Mouse (Mus musculus) CH12.LX (cell line): ENCODE measurements around the gene Cd247. TPM values are rescaled to one million over a fixed set of nuclear protein-coding genes. Genes with fewer than 3 reads are reported as not detected.

Experiments used
- DNase-seq: peaks from one replicate; pipeline ENCODE4 v3.0.0-alpha.2; 2013; ENCODE audit errors: extremely low read depth
- H3K27ac ChIP-seq: 2 replicates; pipeline ENCODE4 v1.5.1; 2012; ENCODE audit warnings: low read depth, mild to moderate bottlenecking, control low read depth, moderate library complexity; ENCODE audit not compliant: insufficient read depth
- H3K27me3 ChIP-seq: replicated peaks from 2 replicates; pipeline ENCODE3; 2012; ENCODE audit warnings: inconsistent platforms
- H3K36me3 ChIP-seq, 2 experiments: replicated peaks in 1 of 2; 2 replicates each; pipeline versions ENCODE3 to v1.6.1; 2012; ENCODE audit warnings: inconsistent platforms in 1 of 2, low read length in 1 of 2, mild to moderate bottlenecking in 1 of 2, mixed read lengths in 1 of 2, moderate library complexity in 1 of 2; ENCODE audit not compliant: control insufficient read depth in 1 of 2, insufficient read depth in 1 of 2
- H3K4me1 ChIP-seq, 2 experiments: 2 replicates each; pipeline ENCODE4 v1.6.1; 2012; ENCODE audit warnings: inconsistent platforms in 1 of 2, moderate library complexity in 1 of 2; ENCODE audit not compliant: insufficient read depth in 2 of 2, control insufficient read depth in 1 of 2
- H3K4me2 ChIP-seq: 2 replicates; pipeline ENCODE4 v1.6.1; 2012; ENCODE audit warnings: low read depth, mild to moderate bottlenecking, control low read depth; ENCODE audit not compliant: poor library complexity, insufficient read depth, severe bottlenecking
- H3K4me3 ChIP-seq, 3 experiments: fragments of 150-350 bp in 1 of 3; sonication (generic) in 1 of 3; replicated peaks in 1 of 3; 2 replicates each; pipeline versions ENCODE3 to v1.5.1; 2011 to 2012; ENCODE audit warnings: low read depth in 2 of 3, low read length in 2 of 3, mild to moderate bottlenecking in 2 of 3, moderate library complexity in 2 of 3, control low read depth in 1 of 3, improper control_type of control experiment in 1 of 3, inconsistent platforms in 1 of 3, mixed read lengths in 1 of 3; ENCODE audit not compliant: poor library complexity in 1 of 3
- H3K79me2 ChIP-seq: replicated peaks from 2 replicates; pipeline ENCODE4 v1.6.1; 2012; ENCODE audit warnings: mild to moderate bottlenecking, moderate library complexity; ENCODE audit not compliant: control insufficient read depth, poor library complexity, insufficient read depth, severe bottlenecking; ENCODE audit errors: extremely low read depth
- H3K9ac ChIP-seq: 2 replicates; pipeline ENCODE4 v1.6.1; 2012; ENCODE audit warnings: low read depth, mild to moderate bottlenecking, control low read depth, moderate library complexity; ENCODE audit not compliant: insufficient read depth
- H3K9me3 ChIP-seq: replicated peaks from 2 replicates; pipeline ENCODE3; 2012; ENCODE audit warnings: low read length, inconsistent platforms, mixed read lengths
- BHLHE40 ChIP-seq: IDR thresholded peaks from 2 replicates; pipeline ENCODE4 v1.6.1; 2011; ENCODE audit warnings: mild to moderate bottlenecking, low read depth, low read length, improper control_type of control experiment
- CHD1 ChIP-seq: IDR thresholded peaks from 2 replicates; pipeline ENCODE4 v1.6.1; 2012; ENCODE audit warnings: low read depth, low read length, improper control_type of control experiment, inconsistent platforms
- CHD2 ChIP-seq: IDR thresholded peaks from 2 replicates; pipeline ENCODE4 v1.6.1; 2011; ENCODE audit warnings: low read length, improper control_type of control experiment
- CTCF ChIP-seq, 2 experiments: IDR thresholded peaks in 1 of 2; conservative IDR thresholded peaks in 1 of 2; 2 replicates each; pipeline ENCODE4 v1.5.1; 2011 to 2012; ENCODE audit warnings: low read depth in 2 of 2, low read length in 2 of 2, improper control_type of control experiment in 1 of 2, inconsistent platforms in 1 of 2, mild to moderate bottlenecking in 1 of 2, moderate library complexity in 1 of 2
- ELF1 ChIP-seq: IDR thresholded peaks from 2 replicates; pipeline ENCODE4 v1.6.1; 2014; ENCODE audit warnings: low read depth, mild to moderate bottlenecking, inconsistent platforms, low read length, improper control_type of control experiment
- EP300 ChIP-seq: IDR thresholded peaks from 2 replicates; pipeline ENCODE4 v1.6.1; 2011; ENCODE audit warnings: low read length, improper control_type of control experiment
- GABPA ChIP-seq: IDR thresholded peaks from 2 replicates; pipeline ENCODE4 v1.6.1; 2012; ENCODE audit warnings: low read depth, low read length, improper control_type of control experiment, inconsistent platforms; ENCODE audit not compliant: insufficient replicate concordance
- HCFC1 ChIP-seq: IDR thresholded peaks from 2 replicates; pipeline ENCODE4 v1.6.1; 2012; ENCODE audit warnings: low read depth, mild to moderate bottlenecking, inconsistent platforms, low read length, improper control_type of control experiment
- JUND ChIP-seq: conservative IDR thresholded peaks from 2 replicates; pipeline ENCODE4 v1.6.1; 2011; ENCODE audit warnings: low read depth, low read length, improper control_type of control experiment
- MEF2A ChIP-seq: IDR thresholded peaks from 2 replicates; pipeline ENCODE4 v1.6.1; 2014; ENCODE audit warnings: low read depth, mild to moderate bottlenecking, inconsistent platforms, low read length, improper control_type of control experiment, borderline replicate concordance
- NELFE ChIP-seq: IDR thresholded peaks from 2 replicates; pipeline ENCODE4 v1.6.1; 2011; ENCODE audit warnings: low read depth, low read length, improper control_type of control experiment
- PAX5 ChIP-seq: IDR thresholded peaks from 2 replicates; pipeline ENCODE4 v1.6.1; 2012; ENCODE audit warnings: low read length, inconsistent platforms, mixed read lengths
- POLR2A ChIP-seq: IDR thresholded peaks from 2 replicates; pipeline ENCODE4 v1.6.1; 2011; ENCODE audit warnings: low read depth, mild to moderate bottlenecking, improper control_type of control experiment, low read length
- POLR2AphosphoS2 ChIP-seq: IDR thresholded peaks from 2 replicates; pipeline ENCODE4 v1.6.1; 2011; ENCODE audit warnings: low read depth, low read length, improper control_type of control experiment
- TBP ChIP-seq: conservative IDR thresholded peaks from 2 replicates; pipeline ENCODE4 v1.6.1; 2011; ENCODE audit warnings: low read depth, low read length, improper control_type of control experiment
- TCF12 ChIP-seq: IDR thresholded peaks from 2 replicates; pipeline ENCODE4 v1.6.1; 2014; ENCODE audit warnings: low read depth, mild to moderate bottlenecking, inconsistent platforms, low read length, improper control_type of control experiment
- UBTF ChIP-seq: IDR thresholded peaks from 2 replicates; pipeline ENCODE4 v1.6.1; 2012; ENCODE audit warnings: low read depth, mild to moderate bottlenecking, inconsistent platforms, low read length, improper control_type of control experiment, moderate library complexity
- USF2 ChIP-seq: conservative IDR thresholded peaks from 2 replicates; pipeline ENCODE4 v1.6.1; 2011; ENCODE audit warnings: low read depth, low read length, improper control_type of control experiment
- ZC3H11A ChIP-seq: IDR thresholded peaks from 2 replicates; pipeline ENCODE4 v1.6.1; 2012; ENCODE audit warnings: low read depth, mild to moderate bottlenecking, inconsistent platforms, low read length, improper control_type of control experiment
- ZKSCAN1 ChIP-seq: IDR thresholded peaks from 2 replicates; pipeline ENCODE4 v1.6.1; 2012; ENCODE audit warnings: low read depth, inconsistent platforms, low read length, improper control_type of control experiment, borderline replicate concordance
- ZMIZ1 ChIP-seq: IDR thresholded peaks from 2 replicates; pipeline ENCODE4 v1.6.1; 2012; ENCODE audit warnings: low read depth, mild to moderate bottlenecking, inconsistent platforms, low read length, improper control_type of control experiment
- ZNF384 ChIP-seq: IDR thresholded peaks from 2 replicates; pipeline ENCODE4 v1.6.1; 2012; ENCODE audit warnings: low read depth, low read length, improper control_type of control experiment, inconsistent platforms
- dilution Hi-C: fragments of 300-500 bp; cut with MboI; formaldehyde crosslinking; loops from 2 replicates; pipeline ENCODE4 v1.14.3; 2020; ENCODE audit warnings: low sequenced_read_pairs; ENCODE audit not compliant: extremely low pct_unique_long_range_greater_than_20kb, extremely low pct_ligation_motif_present
- in situ Hi-C: fragments of 300-500 bp; cut with MboI; formaldehyde crosslinking; loops from 3 replicates; pipeline ENCODE4 v1.14.3; 2019; ENCODE audit warnings: low sequenced_read_pairs, low pct_ligation_motif_present, low pct_unique_long_range_greater_than_20kb, mixed read lengths
- polyA plus RNA-seq: library from polyadenylated mRNA; unstranded; fragments of >175 nt; gene quantifications from 2 replicates; pipeline ENCODE4 v1.2.1, GENCODE M21; 2012; ENCODE audit warnings: low read depth; ENCODE audit not compliant: insufficient read length
- total RNA-seq, 2 experiments: library from RNA; depleted of rRNA; stranded (reverse); fragments of 300-350 nt in 1 of 2; fragments of >200 nt in 1 of 2; gene quantifications; 2 replicates each; pipeline ENCODE4 v1.2.3; 2012 to 2014

Gene Cd247
- total and polyA plus RNA-seq, 3 experiments = 1.3 to 2.0 TPM; not detected in 1

GRCm38 (mm10) chr1:165833910-165834632 lies 45.6 kb downstream of the Cd247 start:
- H3K79me2 ChIP-seq = no peaks in the 10 kb centered on the region
- no peak for DNase-seq
- no peaks in the 10 kb centered on the region for H3K36me3 ChIP-seq
- TF ChIP-seq ZC3H11A (no peak), ELF1 (no peak)
- TF ChIP-seq, all 38 proteins: peak for 0
- no peaks in the 10 kb centered on the region for H3K4me1 ChIP-seq
- dilution Hi-C loops = no loop called here
- in situ Hi-C loops = no loop called here
- H3K4me3 ChIP-seq = no peak overlapping the region
- H3K4me2 ChIP-seq = no peak overlapping the region
- no peaks in the 10 kb centered on the region for H3K9me3 ChIP-seq
- H3K27me3 ChIP-seq = peaks cover under 1% of the 10 kb centered on the region
- H3K9ac ChIP-seq = no peak overlapping the region
- H3K27ac ChIP-seq = no peak overlapping the region

GRCm38 (mm10) chr1:165834633-165834975 lies 46.1 kb downstream of the Cd247 start:
- Histone ChIP-seq H3K36me3 (no peaks in the 10 kb centered on the region), H3K4me2 (no peak overlapping the region), H3K27me3 (peaks cover 2% of the 10 kb centered on the region), H3K27ac (no peak overlapping the region), H3K4me3 (no peak overlapping the region), H3K4me1 (no peaks in the 10 kb centered on the region), H3K79me2 (no peaks in the 10 kb centered on the region), H3K9ac (no peak overlapping the region), H3K9me3 (no peaks in the 10 kb centered on the region)
- DNase-seq = no peak
- in situ Hi-C loops = no loop called here
- dilution Hi-C loops = no loop called here
- TF ChIP-seq TCF12 (no peak), POLR2AphosphoS2 (no peak), ZKSCAN1 (no peak), CTCF (conservative IDR thresholded peaks at IDR 0.05 in 1 of 2, IDR thresholded peaks at IDR 0.05 in 1 of 2; ENCODE audit: low read depth in 2 of 2, low read length in 2 of 2) (no peak), GABPA (no peak), CHD1 (no peak), PAX5 (no peak), ZMIZ1 (no peak), HCFC1 (no peak), MEF2A (no peak), ELF1 (no peak)

GRCm38 (mm10) chr1:165836461-165836860 lies 48.0 kb downstream of the Cd247 start:
- no peak overlapping the region for H3K4me3 ChIP-seq
- DNase-seq = no peak
- no peak overlapping the region for H3K4me2 ChIP-seq
- H3K9me3 ChIP-seq = no peaks in the 10 kb centered on the region
- no peaks in the 10 kb centered on the region for H3K4me1 ChIP-seq
- no peak overlapping the region for H3K9ac ChIP-seq
- in situ Hi-C loops (no loop called here), dilution Hi-C loops (no loop called here)
- no peak for TF ChIP-seq JUND
- TF ChIP-seq PAX5 = no peak
- no peak for TF ChIP-seq UBTF
- no peak for TF ChIP-seq BHLHE40
- TF ChIP-seq CHD2 = no peak
- no peak for TF ChIP-seq EP300
- no peak for TF ChIP-seq NELFE
- no peak for TF ChIP-seq HCFC1
- TF ChIP-seq POLR2A = no peak
- TF ChIP-seq ZNF384 = no peak
- TF ChIP-seq TBP = no peak
- TF ChIP-seq USF2 = no peak
- H3K36me3 ChIP-seq = no peaks in the 10 kb centered on the region
- H3K27ac ChIP-seq = no peak overlapping the region
- H3K79me2 ChIP-seq = no peaks in the 10 kb centered on the region
- H3K27me3 ChIP-seq = peaks cover 2% of the 10 kb centered on the region
